In genomic region chr2:52974056-52974455, GRCm38 (mm10) we compare ENCODE assay signal across 35 mouse cellular contexts.
"Had no signal": no experiment of that assay in that cellular context is flagged by ENCODE, and none has a peak within 500 bp of the region (broad histone marks: within the 10 kb centered on the region; RNA-seq: fewer than 3 reads in every experiment).

No protein-coding gene starts in this region.

- H3K27me3 ChIP-seq: heart, embryonic 12.5 days; heart, embryonic 13.5 days; heart, embryonic 15.5 days; hindbrain, embryonic 12.5 days; hindbrain, embryonic 13.5 days; hindbrain, embryonic 15.5 days; intestine, embryonic 15.5 days; kidney, embryonic 15.5 days had no signal

- H3K36me3 ChIP-seq: heart, embryonic 10.5 days; heart, embryonic 12.5 days; heart, embryonic 13.5 days; heart, embryonic 15.5 days; hindbrain, embryonic 10.5 days; hindbrain, embryonic 12.5 days; hindbrain, embryonic 13.5 days; hindbrain, embryonic 15.5 days; intestine, embryonic 15.5 days; kidney, embryonic 15.5 days had no signal

- ATAC-seq: hindbrain, embryonic 16.5 days; hindbrain, postnatal 0 days; inflammation-experienced regulatory T-cells, adult 6 months; intestine, embryonic 15.5 days; intestine, embryonic 16.5 days; intestine, postnatal 0 days had no signal

- H3K9ac ChIP-seq: heart, embryonic 12.5 days; heart, embryonic 13.5 days; heart, embryonic 15.5 days; hindbrain, embryonic 12.5 days; hindbrain, embryonic 13.5 days; hindbrain, embryonic 14.5 days; hindbrain, embryonic 15.5 days; intestine, embryonic 15.5 days; kidney, embryonic 15.5 days had no signal

- H3K27ac ChIP-seq: heart, embryonic 10.5 days; heart, embryonic 13.5 days; heart, embryonic 15.5 days; hindbrain, embryonic 10.5 days; hindbrain, embryonic 12.5 days; hindbrain, embryonic 13.5 days; hindbrain, embryonic 14.5 days; hindbrain, embryonic 15.5 days; hindbrain, postnatal 0 days; intestine, embryonic 15.5 days; kidney, postnatal 0 days; layer of hippocampus, adult 2 months; left cerebral cortex, adult 2 months had no signal

- DNase-seq: heart, postnatal 10 days; heart, postnatal 14 days; heart, postnatal 36 days; heart, postnatal 4 days; kidney, adult 11 months; kidney, adult 2 months; kidney, adult 8-10 months; kidney, adult 9 months; kidney, postnatal 10 days; kidney, postnatal 14 days; kidney, postnatal 25 days; kidney, postnatal 36 days; kidney, postnatal 4 days; layer of hippocampus, adult 9-11 months; layer of hippocampus, postnatal 36 days had no signal

- H3K4me1 ChIP-seq: heart, embryonic 10.5 days; intestine, embryonic 15.5 days had no signal

- H3K4me2 ChIP-seq: heart, embryonic 11.5 days; heart, embryonic 12.5 days; heart, embryonic 13.5 days; heart, embryonic 15.5 days; hindbrain, embryonic 12.5 days; hindbrain, embryonic 13.5 days; hindbrain, embryonic 14.5 days; hindbrain, embryonic 15.5 days; intestine, embryonic 15.5 days; kidney, embryonic 15.5 days had no signal

- H3K4me3 ChIP-seq: heart, embryonic 10.5 days; heart, embryonic 12.5 days; heart, embryonic 13.5 days; heart, embryonic 15.5 days; hindbrain, embryonic 10.5 days; hindbrain, embryonic 12.5 days; hindbrain, embryonic 13.5 days; hindbrain, embryonic 15.5 days; intestine, embryonic 15.5 days; kidney, embryonic 15.5 days; layer of hippocampus, adult 2 months; left cerebral cortex, adult 2 months had no signal

- H3K9me3 ChIP-seq: heart, embryonic 10.5 days; heart, embryonic 12.5 days; heart, embryonic 13.5 days; heart, embryonic 15.5 days; hindbrain, embryonic 12.5 days; hindbrain, embryonic 13.5 days; hindbrain, embryonic 15.5 days; intestine, embryonic 15.5 days; kidney, embryonic 15.5 days had no signal
